Mouse (Mus musculus): ENCODE data around the gene Inpp5b.

Inpp5b gene

DNA sequence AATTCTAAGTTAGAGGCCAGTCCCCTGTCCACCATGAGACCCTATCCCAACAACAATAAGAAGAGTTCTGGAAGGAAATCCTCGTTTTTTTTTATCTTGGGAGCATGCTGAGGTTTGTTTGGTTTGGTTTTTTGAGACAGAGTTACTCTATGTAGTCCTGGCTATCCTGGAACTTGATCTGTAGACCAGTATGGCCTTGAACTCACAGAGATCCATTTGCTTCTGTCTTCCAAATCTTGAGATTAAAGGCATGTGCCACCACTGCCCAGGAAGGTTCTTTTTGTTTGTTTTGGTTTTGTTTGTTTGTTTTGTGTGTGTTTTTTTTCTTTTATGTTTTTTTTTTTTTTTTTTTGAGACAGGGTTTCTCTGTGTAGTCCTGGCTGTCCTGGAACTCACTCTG lies 19.6 kb downstream of the Inpp5b start:
- DNase-seq (ENCODE audit: inconsistent age in 2 of 2, low spot score in 1 of 2), result no peak

DNA sequence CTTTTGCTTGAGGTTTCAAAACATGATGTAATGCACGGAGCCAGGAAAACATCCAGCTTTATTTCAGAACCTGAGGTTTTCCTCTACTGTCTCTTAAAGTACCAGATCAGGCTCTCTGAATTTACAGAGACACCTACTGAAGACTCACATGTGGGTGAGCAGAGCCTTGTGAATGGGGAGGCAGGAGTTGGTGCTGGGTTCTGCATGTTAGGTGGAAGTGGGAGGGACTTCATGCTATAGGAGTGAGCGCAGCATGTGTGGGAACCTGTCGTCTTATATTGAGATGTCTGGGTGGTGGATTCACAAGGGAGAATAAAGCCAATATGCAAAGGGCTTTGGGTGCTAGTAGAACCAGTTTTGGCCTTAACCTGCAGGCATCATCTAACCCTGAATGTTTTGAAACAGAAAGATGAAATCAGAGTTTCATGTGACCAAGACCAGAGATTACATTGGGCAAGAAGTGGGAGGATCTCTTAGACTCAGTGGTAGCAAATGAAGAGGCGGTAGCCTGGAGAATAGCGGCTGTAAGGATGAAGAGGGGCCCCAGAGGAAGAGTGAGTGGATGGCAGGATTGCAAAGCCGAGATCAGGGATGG lies 21.3 kb downstream of the Inpp5b start:
- DNase-seq (ENCODE audit: inconsistent age in 2 of 2, low spot score in 1 of 2), result no peak

DNA sequence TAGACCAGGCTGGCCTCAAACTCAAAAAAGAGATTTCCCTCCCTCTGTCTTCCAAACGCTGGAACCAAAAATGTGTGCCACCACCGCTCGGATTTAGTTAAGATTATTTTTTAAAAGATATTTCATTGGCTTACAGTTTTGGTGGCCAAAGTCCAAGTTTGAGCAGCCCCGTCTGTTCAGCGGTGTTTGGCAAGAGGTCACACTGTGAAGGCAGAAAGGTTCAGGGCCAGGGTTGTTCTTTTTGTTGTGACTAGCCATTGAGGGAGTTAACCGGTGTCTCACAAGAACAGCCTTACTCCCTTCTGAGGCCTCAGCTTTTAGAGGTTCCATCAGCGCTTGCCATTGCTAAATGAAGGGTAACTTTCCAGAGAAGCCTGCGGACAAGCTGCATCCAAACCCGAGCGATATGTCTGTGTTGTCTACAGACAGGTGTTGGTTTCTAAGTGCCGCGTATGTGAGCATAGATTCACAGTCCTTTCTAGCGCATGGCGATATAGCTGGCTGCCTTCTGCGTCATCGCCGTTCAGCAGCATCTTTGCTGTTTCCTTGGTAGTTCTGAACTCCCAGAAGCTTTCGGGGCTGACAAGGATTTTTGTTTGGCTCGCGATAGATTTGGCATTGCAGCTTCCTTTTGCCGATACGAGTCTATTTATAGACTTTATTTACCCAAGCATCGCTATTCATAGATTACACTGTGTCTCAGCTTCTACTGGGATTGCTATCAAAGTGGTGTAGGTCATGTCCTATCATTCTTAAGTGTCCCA lies 24.3 kb downstream of the Inpp5b start:
- DNase-seq (ENCODE audit: inconsistent age in 2 of 2, low spot score in 1 of 2), result peak in 1 of 2 experiments; percentile 42

DNA sequence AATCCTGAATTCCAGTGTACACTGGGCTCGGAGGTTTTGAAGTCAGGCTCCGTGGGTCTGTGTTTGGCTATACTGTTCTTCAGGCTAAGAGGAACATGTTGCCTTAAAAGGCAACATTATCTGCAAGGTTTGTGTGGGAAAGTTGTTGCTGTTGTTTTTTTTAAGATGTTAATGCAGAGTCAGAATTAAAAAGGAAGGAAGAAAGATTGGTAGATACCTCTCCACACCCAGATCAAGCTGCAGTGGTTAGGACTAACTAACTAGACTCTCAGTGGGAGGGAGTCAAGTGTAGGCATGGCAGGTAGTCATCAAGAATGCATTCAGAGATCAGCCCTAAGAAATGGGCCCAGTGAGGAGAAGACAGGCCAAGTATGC lies 24.9 kb downstream of the Inpp5b start:
- DNase-seq (ENCODE audit: inconsistent age in 2 of 2, low spot score in 1 of 2), result no peak

DNA sequence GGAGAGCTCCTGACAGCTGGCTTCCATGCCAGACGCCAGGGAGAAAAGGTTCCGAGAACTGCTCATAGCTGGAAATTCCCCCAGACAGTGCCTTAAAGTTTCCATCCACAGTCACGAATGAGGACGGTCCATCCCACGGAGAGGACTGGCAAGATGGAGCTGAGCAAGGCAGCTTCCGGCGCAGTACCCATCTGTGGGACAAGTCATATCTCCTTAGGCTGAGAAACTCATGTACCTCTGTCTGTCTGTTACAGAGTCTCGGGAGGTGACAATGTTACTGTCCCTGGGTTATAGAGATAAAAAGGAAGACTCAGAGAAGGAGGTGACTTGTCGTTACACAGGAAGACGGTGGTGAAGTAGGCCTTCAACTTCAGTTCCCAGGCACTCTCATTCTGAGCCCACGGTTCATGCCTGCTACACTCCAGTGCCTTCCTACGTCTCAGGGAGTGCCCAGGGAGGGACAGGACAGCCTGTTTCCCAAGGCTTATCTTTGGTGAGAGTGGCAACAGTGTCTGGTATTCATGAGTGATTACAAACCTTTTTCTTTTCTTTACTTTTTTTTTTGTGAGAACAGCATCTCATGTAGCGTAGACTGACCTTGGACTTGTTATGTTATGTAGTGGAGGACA lies 27.4 kb downstream of the Inpp5b start:
- no peak for DNase-seq (ENCODE audit: inconsistent age in 2 of 2, low spot score in 1 of 2)

DNA sequence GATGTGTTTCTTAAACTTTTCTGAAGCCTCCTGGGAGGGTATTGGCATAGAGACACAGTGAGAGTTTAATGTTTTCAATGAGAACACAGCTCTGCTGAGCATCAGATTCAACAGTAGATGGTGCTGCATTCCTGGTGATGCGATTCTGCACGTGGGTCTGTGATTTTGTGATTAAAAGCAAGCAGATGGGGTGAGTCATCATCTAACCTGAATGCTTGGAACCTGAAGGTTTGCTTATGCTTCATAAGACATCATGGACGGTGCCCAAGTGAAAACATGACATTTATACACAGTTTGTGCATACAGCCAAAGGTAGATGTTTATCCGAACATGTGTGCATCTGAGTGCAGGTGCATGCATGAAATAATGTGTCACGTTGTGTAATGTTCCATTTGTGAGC lies 29.0 kb downstream of the Inpp5b start:
- no peak for DNase-seq (ENCODE audit: inconsistent age in 2 of 2, low spot score in 1 of 2)

DNA sequence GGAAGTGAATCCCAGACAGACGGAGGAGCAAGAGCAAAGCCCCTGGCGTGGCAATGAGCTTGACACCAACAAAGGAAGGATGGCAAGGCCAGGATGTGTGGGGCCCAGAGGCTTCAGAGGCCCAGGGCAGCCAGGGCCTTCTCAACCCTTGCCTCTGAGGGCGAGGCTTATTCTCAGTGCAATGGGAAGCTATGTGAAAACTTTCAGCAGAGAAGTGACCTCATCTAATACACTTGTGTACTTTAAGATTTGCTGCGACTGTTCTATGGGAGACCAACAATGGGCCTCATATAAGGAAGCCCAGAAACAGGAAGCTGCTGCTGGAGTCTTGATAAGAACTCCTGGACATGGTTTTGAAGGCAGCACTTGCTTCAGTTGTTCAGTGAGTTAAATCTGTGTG lies 30.5 kb downstream of the Inpp5b start:
- DNase-seq (ENCODE audit: inconsistent age in 2 of 2, low spot score in 1 of 2), result no peak

DNA sequence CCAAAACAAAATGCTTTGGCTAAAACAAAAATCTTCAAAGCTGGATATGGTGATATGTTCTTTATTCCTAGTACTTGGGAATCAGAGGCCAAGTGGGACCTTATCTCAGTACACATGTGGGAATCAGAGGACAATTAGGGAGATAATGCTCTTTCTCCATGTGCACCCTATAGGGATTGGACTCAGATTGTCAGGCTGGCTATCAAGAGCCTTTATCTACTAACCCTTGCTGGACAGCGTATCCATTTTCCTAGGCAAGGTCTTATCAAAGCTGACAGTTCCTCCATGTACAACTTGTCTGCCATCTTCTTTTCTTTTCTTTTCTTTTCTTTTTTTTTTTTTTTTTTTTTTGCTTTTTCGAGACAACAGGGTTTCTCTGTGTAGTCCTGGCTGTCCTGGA lies 31.8 kb downstream of the Inpp5b start:
- no peak for DNase-seq (ENCODE audit: inconsistent age in 2 of 2, low spot score in 1 of 2)

DNA sequence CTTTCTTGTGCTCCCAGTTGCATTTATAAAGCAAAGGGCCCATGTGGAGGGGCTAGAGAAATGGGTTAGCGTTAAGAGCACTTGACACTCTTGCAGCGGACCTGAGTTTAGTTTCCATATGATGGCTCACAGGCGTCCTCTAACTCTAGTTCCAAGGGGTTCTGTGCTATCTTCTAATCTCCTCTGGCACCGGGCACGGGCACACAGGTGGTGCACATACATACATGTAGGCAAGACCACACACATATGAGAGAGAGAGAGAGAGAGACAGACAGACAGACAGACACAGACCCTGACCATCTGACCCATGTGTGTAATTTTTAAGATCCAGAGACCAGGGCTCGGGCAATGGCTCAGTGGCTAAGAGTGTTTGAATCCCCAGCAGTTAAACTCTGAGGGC lies 32.3 kb downstream of the Inpp5b start:
- no peak for DNase-seq (ENCODE audit: inconsistent age in 2 of 2, low spot score in 1 of 2)

DNA sequence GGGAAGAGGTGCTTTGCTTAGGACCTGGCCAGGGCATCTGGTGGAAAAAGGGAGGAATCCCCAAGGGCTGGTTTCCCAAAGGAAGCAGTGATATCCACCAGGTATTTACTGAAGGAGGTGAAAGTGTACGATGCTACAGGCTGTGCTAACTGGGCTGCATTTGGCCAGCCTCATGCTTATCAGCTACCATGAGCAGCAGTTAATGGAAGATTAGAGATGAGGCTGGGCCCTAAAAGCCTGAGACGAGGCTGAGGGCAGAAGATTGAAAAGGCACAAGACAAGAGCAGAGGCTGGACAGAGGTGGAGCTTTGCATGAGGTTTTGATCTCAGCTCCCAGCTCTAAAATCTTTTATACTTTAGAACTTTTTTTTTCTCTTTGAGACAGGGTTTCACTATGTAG lies 32.8 kb downstream of the Inpp5b start:
- DNase-seq (ENCODE audit: inconsistent age in 2 of 2, low spot score in 1 of 2), result no peak

DNA sequence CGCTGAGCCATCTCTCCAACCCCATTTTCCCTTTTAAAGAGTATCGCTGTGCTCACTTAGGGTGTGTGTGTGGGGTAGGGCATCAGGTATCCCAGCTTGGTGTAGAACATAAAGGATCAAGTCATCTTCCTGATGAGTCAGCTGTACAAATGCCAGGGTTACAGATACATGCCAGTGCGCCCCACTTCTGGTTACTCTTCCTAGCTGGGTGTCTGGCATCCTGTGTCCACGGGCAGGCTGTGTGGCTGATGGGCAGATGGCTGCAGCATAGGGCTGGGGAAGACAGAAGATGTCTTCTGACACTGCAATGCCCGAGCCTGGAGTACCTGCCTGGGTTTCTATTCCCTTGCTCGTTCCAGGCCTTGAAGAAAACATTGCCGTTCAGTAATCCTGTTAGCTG lies 39.7 kb downstream of the Inpp5b start:
- DNase-seq (ENCODE audit: inconsistent age in 2 of 2, low spot score in 1 of 2), result no peak

DNA sequence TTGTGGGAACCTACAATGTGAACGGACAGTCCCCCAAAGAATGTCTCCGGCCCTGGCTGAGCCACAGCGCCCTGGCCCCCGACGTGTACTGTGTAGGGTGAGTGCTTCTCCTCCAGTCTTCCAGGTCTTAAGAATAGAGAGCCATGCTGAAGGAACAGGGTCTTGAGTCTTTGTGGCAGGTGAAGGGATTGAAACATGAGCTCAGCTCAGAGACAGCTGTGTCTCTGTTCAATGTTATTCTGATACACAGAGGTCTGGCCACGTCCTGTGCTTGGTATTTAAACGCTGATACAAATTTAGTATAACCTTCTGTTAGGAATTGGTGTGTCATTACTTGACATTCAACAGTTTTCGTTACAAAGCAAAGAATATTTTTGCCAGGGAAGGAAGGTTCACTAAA lies 40.7 kb downstream of the Inpp5b start:
- no peak for DNase-seq (ENCODE audit: inconsistent age in 2 of 2, low spot score in 1 of 2)

DNA sequence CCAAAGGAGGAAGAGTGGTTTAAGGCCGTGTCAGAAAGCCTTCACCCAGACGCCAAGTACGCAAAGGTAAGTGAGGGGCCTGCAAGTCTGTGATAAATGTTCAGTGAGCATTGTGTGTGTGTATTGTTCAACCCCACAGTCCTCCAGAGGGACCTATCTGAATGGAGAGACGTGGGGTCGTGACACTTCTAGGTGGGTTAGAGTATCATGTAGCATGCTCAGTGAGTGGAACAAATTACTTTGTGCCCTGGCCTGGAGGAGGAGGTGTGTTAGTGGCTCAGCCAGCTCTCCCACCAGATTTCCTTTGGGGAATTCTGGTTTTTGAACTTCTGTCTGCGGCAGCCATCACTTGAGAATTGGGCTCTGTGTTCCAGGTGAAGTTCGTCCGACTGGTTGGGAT lies 42.3 kb downstream of the Inpp5b start:
- DNase-seq (ENCODE audit: inconsistent age in 2 of 2, low spot score in 1 of 2), result no peak

DNA sequence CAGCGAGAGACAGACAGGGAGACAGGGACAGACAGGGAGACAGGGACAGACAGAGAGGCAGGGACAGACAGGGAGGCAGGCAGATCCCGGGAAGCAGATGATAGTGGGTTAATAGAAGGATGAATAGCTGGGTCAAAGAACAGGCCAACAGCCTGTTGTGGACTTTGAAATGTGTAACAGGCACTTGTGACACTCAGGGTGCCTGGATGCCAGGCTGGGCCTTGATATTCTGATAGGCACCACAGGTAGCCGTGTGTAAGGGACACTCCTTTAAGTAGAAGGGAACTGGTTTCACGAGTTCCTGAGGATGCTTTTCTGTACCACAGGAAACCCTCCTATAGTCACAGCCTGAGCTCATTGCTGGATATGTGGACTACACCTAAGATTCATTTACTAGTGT lies 48.4 kb downstream of the Inpp5b start:
- no peak for DNase-seq (ENCODE audit: inconsistent age in 2 of 2, low spot score in 1 of 2)

DNA sequence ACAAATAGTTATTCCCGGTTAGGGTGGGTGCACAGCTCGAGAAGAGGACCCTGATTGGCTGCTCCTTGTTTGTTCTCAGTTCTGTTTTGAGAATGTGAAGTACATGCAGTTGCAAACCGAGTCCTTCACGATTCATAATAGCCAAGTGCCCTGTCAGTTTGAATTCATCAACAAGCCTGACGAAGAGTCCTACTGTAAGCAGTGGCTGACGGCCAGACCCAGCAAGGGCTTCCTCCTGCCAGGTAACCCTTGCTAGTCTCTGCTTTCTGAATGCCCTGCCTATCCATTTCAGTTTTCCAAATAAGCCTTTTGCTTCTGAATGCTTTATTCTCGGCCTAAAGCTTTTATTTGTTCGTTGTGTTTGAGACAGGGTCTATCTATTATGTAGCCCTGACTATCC lies 50.5 kb downstream of the Inpp5b start:
- no peak for DNase-seq (ENCODE audit: inconsistent age in 2 of 2, low spot score in 1 of 2)

DNA sequence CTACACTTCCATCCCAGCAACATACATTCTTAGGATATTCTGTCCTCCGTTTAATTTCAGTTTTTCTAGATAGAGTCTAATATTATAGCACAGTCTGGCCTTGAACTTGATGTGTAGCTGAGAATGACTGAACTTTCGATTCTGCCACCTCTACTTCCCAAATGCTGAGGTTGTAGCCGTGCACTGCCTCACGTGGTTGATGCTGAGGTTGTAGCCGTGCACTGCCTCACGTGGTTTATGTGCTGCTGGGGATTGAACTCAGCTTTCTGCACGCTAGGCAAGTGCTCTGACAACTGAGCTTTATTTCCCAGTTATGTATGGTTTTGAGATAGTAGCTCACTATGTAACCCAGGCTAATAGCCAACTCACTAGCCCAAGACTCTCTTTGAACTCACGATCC lies 54.5 kb downstream of the Inpp5b start:
- no peak for DNase-seq (ENCODE audit: inconsistent age in 2 of 2, low spot score in 1 of 2)

DNA sequence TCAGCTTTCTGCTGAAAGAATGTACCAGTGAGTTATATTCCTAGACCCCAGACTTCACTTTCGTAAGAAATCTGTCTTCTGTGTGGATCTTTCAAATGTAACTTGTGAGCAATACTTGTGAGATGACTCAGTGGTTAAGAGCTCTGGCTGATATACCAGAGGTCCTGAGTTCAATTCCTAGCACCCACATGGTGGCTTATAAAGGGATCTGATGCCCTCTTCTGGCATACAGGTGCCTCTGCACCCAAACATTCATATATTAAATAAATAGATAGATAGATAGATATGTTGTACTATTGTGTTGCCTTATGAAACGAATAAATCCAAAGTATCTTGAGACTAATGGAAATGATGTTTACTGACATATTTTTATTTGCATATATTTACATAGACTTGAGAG lies 55.3 kb downstream of the Inpp5b start:
- no peak for DNase-seq (ENCODE audit: inconsistent age in 2 of 2, low spot score in 1 of 2)

DNA sequence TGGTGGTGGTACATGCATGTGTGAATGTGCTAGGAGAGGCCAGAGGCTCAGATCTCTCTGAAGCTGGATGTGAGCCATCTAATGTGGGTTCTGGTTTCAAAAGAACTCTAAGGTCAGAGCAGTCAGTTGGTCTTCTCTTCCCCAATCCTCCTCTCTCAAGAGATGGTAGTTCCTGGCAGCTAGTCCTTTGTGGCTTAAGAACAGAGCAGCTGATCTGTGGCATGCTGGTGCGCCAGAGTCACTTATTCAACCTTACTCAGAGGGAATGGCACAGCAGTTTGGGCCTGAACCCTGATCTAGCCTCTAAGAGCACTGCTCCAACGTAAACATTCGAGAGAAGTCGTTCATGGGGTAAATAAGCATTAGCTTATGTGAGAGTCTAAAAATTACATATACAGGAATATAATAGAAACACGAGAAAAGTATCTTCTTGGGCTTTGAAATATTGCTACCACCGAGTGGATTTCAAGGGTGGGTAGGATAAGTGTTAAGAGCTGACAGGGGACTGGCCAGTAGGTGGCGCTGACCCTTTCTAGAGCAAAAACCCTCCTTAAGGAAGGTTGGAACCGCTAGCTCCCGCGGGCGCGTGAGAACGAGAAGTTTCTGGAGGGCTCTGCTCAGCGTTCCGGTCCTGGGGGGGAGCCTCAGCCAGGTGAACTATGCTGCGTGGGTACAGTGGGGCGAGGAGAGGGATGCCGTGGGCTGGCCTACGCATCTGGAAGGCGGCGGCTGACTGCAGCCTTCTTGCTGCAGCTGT lies 60.1 kb downstream of the Inpp5b start, which contains the start of gene Mtf1:
Gene Mtf1 (plus strand): TSS at position 553 of the 757 bp plus-strand sequence.
- peak; percentile 85 to 95 for DNase-seq (ENCODE audit: inconsistent age in 2 of 2, low spot score in 1 of 2)

DNA sequence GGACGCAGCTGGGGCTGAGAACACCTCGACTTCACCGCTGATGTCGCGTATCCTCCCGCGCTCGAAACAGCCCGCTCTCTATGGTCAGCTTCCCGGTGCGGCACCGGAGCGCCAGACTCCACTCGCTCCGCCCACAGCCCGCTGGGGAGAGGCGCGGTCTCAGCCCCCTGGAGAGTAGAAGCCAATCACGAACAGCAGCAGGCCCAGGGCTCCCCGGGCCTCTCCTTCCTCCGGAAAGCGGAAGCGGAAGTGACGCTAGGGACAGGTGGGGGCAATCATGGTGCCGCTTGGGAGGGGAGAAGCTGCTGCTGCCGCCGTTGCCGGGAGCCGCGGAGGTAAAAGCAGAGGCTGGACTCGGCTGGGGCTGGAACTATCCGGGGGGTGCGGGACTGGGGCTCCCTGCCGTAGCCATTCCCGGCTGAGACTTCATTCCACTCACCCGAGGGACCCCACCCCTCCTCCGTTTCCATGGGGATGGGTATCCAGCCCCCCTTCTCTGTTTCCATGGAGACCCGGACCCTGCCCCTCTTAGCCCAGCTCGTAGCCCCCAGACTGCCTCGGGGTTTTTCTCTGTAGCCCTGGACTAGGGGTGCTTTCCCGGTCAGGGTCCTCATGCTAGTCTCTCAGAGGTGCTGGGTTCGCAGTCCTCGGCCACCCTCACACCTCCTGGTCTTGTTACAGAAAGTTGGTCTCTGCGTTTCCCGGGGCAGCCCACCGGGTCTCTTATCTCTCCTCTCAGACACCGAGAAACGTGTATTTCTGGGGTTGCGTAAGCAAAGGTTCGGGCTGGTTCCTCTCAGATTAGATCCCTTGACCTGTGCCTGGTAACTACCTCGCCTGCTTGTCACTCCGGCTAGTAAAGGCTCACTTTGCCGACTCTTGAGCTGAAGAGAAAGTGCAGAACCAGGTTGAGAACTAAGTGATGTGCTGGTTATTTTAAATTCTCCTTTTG lies 60.9 kb downstream of the Inpp5b start:
- DNase-seq (ENCODE audit: inconsistent age in 2 of 2, low spot score in 1 of 2), result peak; percentile 98 to 99

DNA sequence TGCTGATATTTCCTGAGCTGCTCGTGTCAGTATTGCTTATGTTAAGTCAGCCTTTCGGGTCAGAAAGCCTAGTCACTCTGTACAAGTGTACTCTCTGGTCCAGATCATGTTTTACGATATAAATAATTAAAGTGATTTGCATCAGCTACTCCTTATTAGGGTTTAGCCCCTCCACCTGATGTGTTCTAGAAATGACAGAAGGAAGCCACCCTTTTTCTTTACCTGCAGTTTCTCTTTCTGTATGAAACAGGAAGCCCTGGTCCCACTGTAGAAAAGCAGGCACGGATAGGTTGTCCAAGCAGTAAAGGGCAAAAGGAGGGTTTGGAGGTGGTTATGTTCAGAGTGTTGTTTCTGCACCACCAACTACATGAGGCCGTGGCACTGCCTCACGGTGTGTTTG lies 61.8 kb downstream of the Inpp5b start:
- DNase-seq (ENCODE audit: inconsistent age in 2 of 2, low spot score in 1 of 2), result no peak

DNA sequence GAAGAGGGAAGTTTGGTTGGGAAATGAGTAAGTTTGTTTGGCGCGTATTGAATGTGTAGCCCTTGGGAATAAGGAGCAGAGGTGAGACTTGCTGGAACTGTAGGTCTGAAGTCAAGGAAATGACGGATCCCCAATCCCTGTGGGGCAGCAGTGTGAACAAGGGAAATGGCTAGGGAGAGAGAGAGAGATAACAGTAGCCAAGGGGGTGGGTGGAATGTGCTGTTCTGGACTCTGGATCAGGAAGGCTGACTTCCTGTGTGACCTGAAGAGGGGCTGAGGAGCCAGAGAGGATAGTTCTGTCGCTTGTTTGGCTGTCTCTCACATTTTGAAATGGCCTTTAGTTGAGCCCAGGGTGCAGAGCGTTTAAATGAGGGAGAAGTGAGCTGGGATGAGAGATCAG lies 66.9 kb downstream of the Inpp5b start:
- DNase-seq (ENCODE audit: inconsistent age in 2 of 2, low spot score in 1 of 2), result no peak
